Mouse (Mus musculus) intestine, postnatal 0 days (tissue): ENCODE results near the gene Pnrc2. TPM values are rescaled to one million over a fixed set of nuclear protein-coding genes. Genes with fewer than 3 reads are reported as not detected.

Source experiments
- ATAC-seq: fragments of 200-750 bp; cut with Nextera tagmentation; 2 replicates; pipeline ENCODE4 v1.8.0; 2017; ENCODE audit warnings: mild to moderate bottlenecking, moderate TSS enrichment, moderate library complexity
- H3K27ac ChIP-seq: fragments of 300-500 bp; sonication (generic); 2 replicates; pipeline ENCODE4 v1.5.1; 2014; ENCODE audit warnings: mild to moderate bottlenecking, low read depth, low read length, moderate library complexity
- H3K27me3 ChIP-seq: fragments of 300-500 bp; sonication (generic); replicated peaks from 2 replicates; pipeline ENCODE4 v1.6.1; 2014; ENCODE audit warnings: low read length, mixed read lengths; ENCODE audit not compliant: control insufficient read depth, insufficient read depth
- H3K36me3 ChIP-seq: fragments of 300-500 bp; sonication (generic); 2 replicates; pipeline ENCODE4 v1.6.1; 2014; ENCODE audit warnings: mild to moderate bottlenecking, moderate library complexity; ENCODE audit not compliant: control insufficient read depth, insufficient read depth
- H3K4me1 ChIP-seq: fragments of 300-500 bp; sonication (generic); replicated peaks from 2 replicates; pipeline ENCODE4 v1.6.1; 2014; ENCODE audit warnings: antibody characterized with exemption, low read length, mixed read lengths; ENCODE audit not compliant: control insufficient read depth, insufficient read depth
- H3K4me2 ChIP-seq: fragments of 300-500 bp; sonication (generic); replicated peaks from 2 replicates; pipeline ENCODE4 v1.6.1; 2014; ENCODE audit warnings: low read depth, mild to moderate bottlenecking, moderate library complexity
- H3K4me3 ChIP-seq: fragments of 300-500 bp; sonication (generic); 2 replicates; pipeline ENCODE4 v1.5.1; 2014; ENCODE audit warnings: low read depth, low read length
- H3K9ac ChIP-seq: fragments of 300-500 bp; sonication (generic); 2 replicates; pipeline ENCODE4 v1.6.1; 2014; ENCODE audit warnings: mild to moderate bottlenecking, low read depth, low read length
- H3K9me3 ChIP-seq: fragments of 300-500 bp; sonication (generic); 2 replicates; pipeline ENCODE4 v1.6.1; 2016; ENCODE audit warnings: mixed run types; ENCODE audit not compliant: control insufficient read depth
- CTCF ChIP-seq: sonication (generic); IDR thresholded peaks from 2 replicates; pipeline ENCODE4 v1.5.1; 2016; ENCODE audit warnings: low read depth, mild to moderate bottlenecking, control low read depth, antibody characterized with exemption, moderate library complexity
- WGBS: fragments of 180-500 bp; shearing (Covaris S2); extraction: QIAGEN DNeasy Blood & Tissue Kit; methylation state at CpG from one replicate; pipeline ENCODE4 v1.1.7; 2014; 5-methylcytosine and 5-hydroxymethylcytosine counted together
- polyA plus RNA-seq: library from polyadenylated mRNA; unstranded; fragments of >200 nt; fragmentation: Nextera tagmentation; extraction: Ambion mirVana; gene quantifications from 2 replicates; pipeline ENCODE4 v1.2.1, GENCODE M21; 2015

The Pnrc2 gene
- polyA plus RNA-seq, 1 experiment from 2014 or later = 114 TPM

DNA sequence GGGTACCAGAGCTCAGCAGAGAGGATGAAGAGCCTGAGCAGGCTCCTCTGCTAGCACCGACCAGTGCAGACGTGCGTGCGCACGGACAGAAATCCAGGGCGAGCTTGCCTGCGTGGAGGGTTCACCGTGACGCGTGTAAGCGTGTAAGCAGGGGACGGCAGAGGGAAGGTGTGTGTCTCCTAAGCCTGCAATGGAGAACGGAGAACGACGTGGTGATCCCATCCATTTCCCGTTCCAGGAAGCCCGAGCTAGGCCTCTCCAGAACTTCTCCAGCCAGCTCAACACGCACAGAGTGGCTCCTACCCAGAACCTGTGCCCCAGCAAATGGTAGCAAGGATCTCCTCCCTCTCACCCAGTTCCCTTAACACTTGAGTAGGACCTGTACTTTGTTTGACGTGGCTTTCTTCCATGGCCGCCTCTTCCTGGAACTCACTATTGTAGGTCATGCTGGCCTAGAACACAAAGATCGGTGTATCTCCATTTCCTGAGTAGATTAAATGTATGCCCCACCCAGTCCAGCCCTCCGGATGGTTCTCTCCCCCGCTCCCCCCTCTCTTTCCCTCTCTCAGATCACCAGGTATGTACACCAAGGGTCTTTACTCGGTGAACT is 14.9 kb upstream of the Pnrc2 start:
- Histone ChIP-seq H3K4me1 (no peaks in the 10 kb centered on the region), H3K9ac (no peak overlapping the region), H3K4me3 (no peak overlapping the region), H3K4me2 (no peak overlapping the region), H3K27me3 (no peaks in the 10 kb centered on the region), H3K27ac (no peak overlapping the region), H3K36me3 (no peaks in the 10 kb centered on the region), H3K9me3 (no peaks in the 10 kb centered on the region)
- WGBS = 87% methylated on average over 24 of the region's 24 CpGs
- no peak for TF ChIP-seq CTCF
- ATAC-seq = no peak

DNA sequence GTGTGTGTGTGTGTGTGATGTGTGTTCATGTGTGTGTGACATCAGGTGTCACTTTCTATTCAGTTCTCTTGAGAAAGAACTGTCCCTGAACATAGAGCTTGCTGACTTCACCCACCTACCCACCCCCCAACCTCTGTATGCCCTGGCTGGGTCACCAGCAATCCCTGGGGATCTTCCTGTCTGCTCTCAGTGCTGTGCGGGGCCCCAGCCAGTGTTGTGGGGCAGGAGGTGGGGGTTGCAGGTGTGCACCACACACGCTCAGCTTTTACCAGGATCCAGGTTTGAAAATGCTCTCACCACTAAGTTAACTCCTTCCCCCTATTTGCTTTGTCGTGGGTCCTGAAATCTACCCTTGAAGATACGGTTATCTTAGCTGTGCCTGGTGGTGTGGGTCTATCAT is 12.5 kb upstream of the Pnrc2 start:
- Histone ChIP-seq H3K4me1 (no peaks in the 10 kb centered on the region), H3K9me3 (no peaks in the 10 kb centered on the region), H3K27ac (no peak overlapping the region), H3K4me2 (no peak overlapping the region), H3K4me3 (no peak overlapping the region), H3K36me3 (no peaks in the 10 kb centered on the region), H3K9ac (no peak overlapping the region), H3K27me3 (no peaks in the 10 kb centered on the region)
- no peak for ATAC-seq
- no peak for TF ChIP-seq CTCF
- 78% methylated on average over 4 of the region's 4 CpGs for WGBS

DNA sequence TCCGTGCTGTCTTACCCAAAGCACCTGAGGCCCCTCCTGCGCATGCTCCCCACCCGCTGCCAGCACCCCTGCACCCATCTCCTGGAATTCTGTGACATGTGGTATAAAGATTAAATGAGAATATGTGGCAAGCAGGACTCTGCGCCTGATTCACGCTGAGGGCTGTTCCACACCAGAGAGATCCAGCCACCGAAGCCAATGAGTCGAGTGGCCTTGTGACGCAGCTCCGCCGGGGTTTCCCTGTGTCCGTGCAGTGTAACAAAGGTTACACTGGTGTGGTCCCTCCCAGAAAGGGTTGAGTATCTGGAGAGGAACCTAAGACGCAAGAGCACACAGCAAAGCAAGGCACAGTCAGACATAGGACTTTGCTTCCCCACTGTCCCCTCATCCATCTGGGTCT is 12.0 kb upstream of the Pnrc2 start:
- ATAC-seq = no peak
- Histone ChIP-seq H3K4me1 (no peaks in the 10 kb centered on the region), H3K36me3 (no peaks in the 10 kb centered on the region), H3K9me3 (no peaks in the 10 kb centered on the region), H3K4me3 (no peak overlapping the region), H3K9ac (no peak overlapping the region), H3K27ac (no peak overlapping the region), H3K4me2 (no peak overlapping the region), H3K27me3 (no peaks in the 10 kb centered on the region)
- no peak for TF ChIP-seq CTCF
- 87% methylated on average over 12 of the region's 12 CpGs for WGBS

DNA sequence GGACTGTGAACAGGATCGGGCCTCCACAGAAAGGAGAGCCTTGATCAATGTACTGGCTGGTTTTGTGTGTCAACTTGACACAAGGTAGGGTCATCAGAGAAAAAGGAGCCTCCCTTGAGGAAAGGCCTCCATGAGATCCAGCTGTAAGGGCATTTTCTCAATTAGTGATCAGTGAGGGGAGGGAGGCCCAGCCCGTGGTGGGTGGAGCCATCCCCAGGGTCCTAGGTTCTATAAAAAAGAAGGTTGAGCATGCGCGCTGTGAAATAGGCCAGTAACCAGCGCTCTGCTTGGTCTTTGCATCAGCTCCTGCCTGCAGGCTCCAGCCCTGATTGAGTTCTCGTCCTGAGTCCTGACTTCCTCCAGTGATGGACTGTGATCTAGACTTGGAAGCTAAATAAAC is 10.9 kb upstream of the Pnrc2 start:
- H3K4me1 ChIP-seq = no peaks in the 10 kb centered on the region

DNA sequence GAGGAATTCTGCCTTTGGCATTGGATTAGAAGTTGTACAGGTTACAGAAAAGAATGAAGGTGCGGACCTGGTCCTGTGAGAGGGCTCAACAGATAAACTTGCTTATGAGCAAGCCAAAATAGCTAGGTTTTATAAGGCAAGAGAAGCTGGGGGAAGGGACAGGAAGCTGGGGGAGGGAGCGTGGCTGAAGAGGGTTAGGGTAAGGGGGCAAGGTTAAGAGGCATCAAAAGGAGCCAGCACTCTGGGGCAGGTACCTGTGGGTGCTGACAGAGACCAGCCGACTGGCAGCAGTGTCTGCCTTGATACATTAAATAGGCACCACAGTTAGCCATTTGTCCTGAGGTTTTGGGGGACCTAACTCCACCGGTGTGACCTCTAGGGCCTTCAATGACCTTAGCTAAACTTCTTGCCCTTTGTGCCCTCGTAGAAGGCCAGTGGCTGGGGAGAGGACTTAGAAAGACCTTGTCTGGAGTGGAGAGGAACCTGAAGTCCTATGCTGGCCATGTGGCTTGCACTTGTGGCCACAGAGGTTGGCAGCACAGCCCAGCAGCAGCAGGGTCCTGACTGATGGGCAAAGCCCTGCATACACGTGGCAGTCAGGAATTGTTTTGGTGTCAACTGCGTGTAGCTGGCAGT is 10.3 kb upstream of the Pnrc2 start:
- TF ChIP-seq CTCF = no peak

More for the DNA sequence above, 10.9 kb upstream of the Pnrc2 start:
- Histone ChIP-seq H3K36me3 (no peaks in the 10 kb centered on the region), H3K4me3 (no peak overlapping the region), H3K27ac (no peak overlapping the region), H3K9ac (no peak overlapping the region), H3K27me3 (no peaks in the 10 kb centered on the region), H3K4me2 (no peak overlapping the region), H3K9me3 (no peaks in the 10 kb centered on the region)
- TF ChIP-seq CTCF = no peak
- WGBS = 75% methylated on average over 6 of the region's 6 CpGs
- ATAC-seq = no peak

DNA sequence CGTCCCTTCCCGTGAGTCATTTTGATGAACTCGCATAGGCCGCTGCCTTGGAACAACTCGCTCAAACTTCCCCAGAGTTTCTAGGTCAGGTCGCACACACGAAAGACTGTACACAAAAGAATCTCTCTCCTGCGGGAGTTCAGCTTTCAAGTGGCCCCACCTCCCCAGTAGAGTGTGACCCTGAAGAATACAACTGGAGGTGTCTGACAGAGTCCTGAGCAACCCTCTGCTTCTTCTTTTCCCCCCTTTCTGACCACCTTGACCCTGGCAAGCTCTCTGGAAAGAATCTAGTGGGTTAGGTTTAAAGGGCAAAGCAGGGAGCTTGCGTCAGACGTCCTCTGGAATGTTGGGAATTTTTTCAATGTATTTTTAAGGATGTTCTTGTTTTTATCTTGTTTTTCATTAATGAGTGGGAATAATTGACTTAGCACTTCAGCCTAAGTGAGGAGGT is 9.8 kb upstream of the Pnrc2 start:
- H3K27me3 ChIP-seq = no peaks in the 10 kb centered on the region

More for the DNA sequence above, 10.3 kb upstream of the Pnrc2 start:
- 66% methylated on average over 7 of the region's 7 CpGs for WGBS
- no peaks in the 10 kb centered on the region for H3K27me3 ChIP-seq
- no peaks in the 10 kb centered on the region for H3K9me3 ChIP-seq
- no peak overlapping the region for H3K9ac ChIP-seq
- no peaks in the 10 kb centered on the region for H3K4me1 ChIP-seq
- no peak for ATAC-seq
- H3K27ac ChIP-seq = no peak overlapping the region
- H3K4me3 ChIP-seq = no peak overlapping the region
- H3K36me3 ChIP-seq = no peaks in the 10 kb centered on the region
- H3K4me2 ChIP-seq = no peak overlapping the region

More for the DNA sequence above, 9.8 kb upstream of the Pnrc2 start:
- Histone ChIP-seq H3K36me3 (no peaks in the 10 kb centered on the region), H3K9ac (no peak overlapping the region), H3K4me1 (no peaks in the 10 kb centered on the region), H3K9me3 (no peaks in the 10 kb centered on the region), H3K27ac (no peak overlapping the region), H3K4me2 (no peak overlapping the region), H3K4me3 (no peak overlapping the region)
- WGBS = 31% methylated on average over 10 of the region's 10 CpGs
- no peak for TF ChIP-seq CTCF
- no peak for ATAC-seq
